ENCODE assay signal across 18 mouse cellular contexts in genomic region chr1:82129700-82130275, GRCm38 (mm10).
DNase-seq lines count a peak whose midpoint lies in the region; ATAC-seq and TF ChIP-seq lines count a peak whose summit lies in the region.
"Had no signal": no experiment of that assay in that cellular context is flagged by ENCODE, and none has a peak within 500 bp of the region (broad histone marks: within the 10 kb centered on the region; RNA-seq: fewer than 3 reads in every experiment).

No protein-coding gene starts in this region.

- H3K79me2 ChIP-seq in myocyte (ENCODE audit: control insufficient read depth, insufficient read depth), result no peaks in the 10 kb centered on the region

- TF ChIP-seq POLR2A in myocyte (IDR thresholded peaks at IDR 0.05; ENCODE audit: insufficient read length, low read depth), result no peak

- WGBS in midbrain, embryonic 15.5 days, result 33% methylated on average over 5 of the region's 5 CpGs
- WGBS in midbrain, embryonic 10.5 days, result 68% methylated on average over 5 of the region's 5 CpGs

- ATAC-seq in midbrain, embryonic 15.5 days (replicated peaks), result 0 out of 2 replicates have a peak, but pooled peaks have one; percentile 42
- ATAC-seq: intestine, postnatal 0 days had no signal

- DNase-seq in heart, adult 8-10 months (ENCODE audit: low spot score), result peak; percentile 46
- no peak for DNase-seq in heart, postnatal 25 days (ENCODE audit: low spot score)
- DNase-seq in midbrain, embryonic 10.5 days (ENCODE audit: low spot score), result no peak
- peak; percentile 21 for DNase-seq in gastrocnemius, postnatal 25 days
- DNase-seq in kidney, adult 9 months, result no peak
- no peak for DNase-seq in adipocyte (ENCODE audit: low spot score)
- DNase-seq: adrenal gland, postnatal 36 days; cerebellum, adult 9-11 months; kidney, postnatal 10 days had no signal

- intact Hi-C loops in heart, postnatal 25 days (cut with DNase I), result no loop called here

- no peaks in the 10 kb centered on the region for H3K9me3 ChIP-seq in midbrain, embryonic 15.5 days
- no peaks in the 10 kb centered on the region for H3K9me3 ChIP-seq in midbrain, embryonic 10.5 days (replicated peaks)
- H3K9me3 ChIP-seq: heart, embryonic 15.5 days; hindbrain, embryonic 15.5 days; liver, embryonic 15.5 days; midbrain, embryonic 12.5 days; neural tube, embryonic 12.5 days had no signal

- H3K36me3 ChIP-seq in midbrain, embryonic 15.5 days (replicated peaks), result no peaks in the 10 kb centered on the region
- H3K36me3 ChIP-seq in midbrain, embryonic 10.5 days, result no peaks in the 10 kb centered on the region
- H3K36me3 ChIP-seq in myocyte (ENCODE audit: control insufficient read depth, insufficient read depth), result no peaks in the 10 kb centered on the region
- H3K36me3 ChIP-seq: heart, embryonic 15.5 days; hindbrain, embryonic 15.5 days; liver, embryonic 15.5 days; midbrain, embryonic 12.5 days; neural tube, embryonic 12.5 days had no signal

- H3K9ac ChIP-seq in midbrain, embryonic 15.5 days, result no peak overlapping the region
- H3K9ac ChIP-seq: heart, embryonic 15.5 days; hindbrain, embryonic 15.5 days; liver, embryonic 15.5 days; midbrain, embryonic 12.5 days; neural tube, embryonic 12.5 days had no signal

- no peak overlapping the region for H3ac ChIP-seq in myocyte (ENCODE audit: control insufficient read depth, insufficient read length)

- no peak overlapping the region for H3K4me3 ChIP-seq in midbrain, embryonic 15.5 days
- no peak overlapping the region for H3K4me3 ChIP-seq in midbrain, embryonic 10.5 days
- no peak overlapping the region for H3K4me3 ChIP-seq in myocyte
- H3K4me3 ChIP-seq: heart, embryonic 15.5 days; hindbrain, embryonic 15.5 days; layer of hippocampus, adult 2 months; liver, embryonic 15.5 days; midbrain, embryonic 12.5 days; neural tube, embryonic 12.5 days had no signal

- no peak overlapping the region for H3K27ac ChIP-seq in midbrain, embryonic 15.5 days
- no peak overlapping the region for H3K27ac ChIP-seq in midbrain, embryonic 10.5 days (replicated peaks)
- H3K27ac ChIP-seq: heart, embryonic 15.5 days; hindbrain, embryonic 15.5 days; layer of hippocampus, adult 2 months; liver, embryonic 15.5 days; midbrain, embryonic 12.5 days; neural tube, embryonic 12.5 days had no signal

- H3K4me2 ChIP-seq in midbrain, embryonic 15.5 days, result no peak overlapping the region
- H3K4me2 ChIP-seq in myocyte (ENCODE audit: low read depth), result peak overlapping the region; percentile 35
- H3K4me2 ChIP-seq: heart, embryonic 15.5 days; hindbrain, embryonic 15.5 days; liver, embryonic 15.5 days; midbrain, embryonic 12.5 days; neural tube, embryonic 12.5 days had no signal

- peaks cover 7% of the 10 kb centered on the region for H3K4me1 ChIP-seq in midbrain, embryonic 15.5 days
- H3K4me1 ChIP-seq in midbrain, embryonic 10.5 days, result no peaks in the 10 kb centered on the region
- H3K4me1 ChIP-seq: liver, embryonic 15.5 days; midbrain, embryonic 12.5 days; neural tube, embryonic 12.5 days had no signal

- H3K27me3 ChIP-seq in midbrain, embryonic 15.5 days (replicated peaks), result no peaks in the 10 kb centered on the region
- no peaks in the 10 kb centered on the region for H3K27me3 ChIP-seq in midbrain, embryonic 10.5 days (ENCODE audit: low read depth, poor library complexity, severe bottlenecking)
- H3K27me3 ChIP-seq in myocyte (ENCODE audit: control insufficient read depth, insufficient read depth, insufficient read length), result no peaks in the 10 kb centered on the region
- H3K27me3 ChIP-seq: hindbrain, embryonic 15.5 days; liver, embryonic 15.5 days; midbrain, embryonic 12.5 days; neural tube, embryonic 12.5 days had no signal

TF ChIP-seq in myocyte, 11 proteins besides CTCF, POLR2A, EP300 and RAD21:
- TF ChIP-seq MYOG (IDR thresholded peaks at IDR 0.05; ENCODE audit: control insufficient read depth in 1 of 3, insufficient read depth in 1 of 3, insufficient read length in 2 of 3, low read depth in 2 of 3), result peak in 1 of 3 experiments; percentile 29
- TF ChIP-seq USF1 (IDR thresholded peaks at IDR 0.05; ENCODE audit: low read depth), result no peak
- TF ChIP-seq SRF (IDR thresholded peaks at IDR 0.05; ENCODE audit: control insufficient read depth, insufficient read length, low read depth), result no peak

Comparison
In these comparisons a context has a peak if more than half of its experiments do, and no peak if none do; other contexts are left out.
1. DNase-seq: peak in heart, adult 8-10 months (single experiment) and gastrocnemius, postnatal 25 days (single experiment); none in heart, postnatal 25 days (single experiment), midbrain, embryonic 10.5 days (single experiment), kidney, adult 9 months (single experiment) and adipocyte (single experiment).